Mouse (Mus musculus): Measurements from ENCODE around the gene Fbxo2. TPM values are rescaled to one million over a fixed set of nuclear protein-coding genes. Genes with fewer than 3 reads are reported as not detected.

The Fbxo2 gene
- total RNA-seq, 2 experiments from 2014 or later: not detected

- no peak for DNase-seq
- intact Hi-C loops (cut with DNase I; ENCODE audit: low total_unique reads): no loop called here
Observed at GRCm38 (mm10) chr4:148215264-148215900, 55.0 kb downstream of the Fbxo2 start.

Small RNAs within 50 kb of the gene (microRNA-seq; reads per million reads assigned to microRNA genes)
- 0 reads per million in 2 experiments for gene Mir7022

Other genes starting within 250 kb of the Fbxo2 start
- 10 to 100 TPM; 43.4 to 48.8 TPM for gene Plod1, start 223.9 kb upstream of the Fbxo2 start, total RNA-seq (2021)
- 10 to 100 TPM; 22.1 to 23.8 TPM for gene 2510039O18Rik, start 219.7 kb upstream of the Fbxo2 start, total RNA-seq (2021)
- gene Nppb, start 174.8 kb upstream of the Fbxo2 start, total RNA-seq (2021): not detected
- gene Nppa, start 159.9 kb upstream of the Fbxo2 start, total RNA-seq (2021): not detected
- gene Clcn6, start 121.8 kb upstream of the Fbxo2 start, total RNA-seq (2021): 1 to 10 TPM; 4.7 to 5.4 TPM
- gene Mthfr, start 121.5 kb upstream of the Fbxo2 start, total RNA-seq (2021): 10 to 100 TPM; 12.0 to 12.3 TPM
- gene Agtrap, start 72.6 kb upstream of the Fbxo2 start, total RNA-seq (2021): 10 to 100 TPM; 12.3 to 14.7 TPM
- 10 to 100 TPM; 11.5 to 12.9 TPM for gene Mad2l2, start 30.2 kb upstream of the Fbxo2 start, total RNA-seq (2021)
- gene Draxin, start 29.9 kb upstream of the Fbxo2 start, total RNA-seq (2021): under 1 TPM; 0.10 to 0.13 TPM
- 10 to 100 TPM; 22.9 to 29.1 TPM for gene Fbxo6, start 8.5 kb upstream of the Fbxo2 start, total RNA-seq (2021)
- gene Fbxo44, start 139 bp upstream of the Fbxo2 start, total RNA-seq (2021): 1 to 10 TPM; 1.4 to 3.3 TPM
- under 1 TPM; 0.10 to 0.13 TPM for gene Disp3, start 127.3 kb downstream of the Fbxo2 start, total RNA-seq (2021)

Data from gastrocnemius, postnatal 14 days (tissue).